Mouse (Mus musculus) adrenal gland, adult 8-10 months (tissue): ENCODE data around the gene Med6. TPM values are rescaled to one million over a fixed set of nuclear protein-coding genes. Genes with fewer than 3 reads are reported as not detected.

ENCODE experiments used
- DNase-seq: peaks from one replicate; pipeline ENCODE4 v3.0.0; 2022
- total RNA-seq, 4 experiments: library from RNA; stranded (reverse); gene quantifications; 2 replicates each; pipeline ENCODE4 v1.2.4; 2022

Gene Med6
- 10 to 100 TPM; 22.6 to 36.4 (median 30.0) TPM for total RNA-seq

GRCm38 (mm10) chr12:81594902-81595671 lies at the start of gene Med6:
Gene Med6, minus strand, starts transcription at chr12:81595008.
- DNase-seq: peak; percentile 93

DNA sequence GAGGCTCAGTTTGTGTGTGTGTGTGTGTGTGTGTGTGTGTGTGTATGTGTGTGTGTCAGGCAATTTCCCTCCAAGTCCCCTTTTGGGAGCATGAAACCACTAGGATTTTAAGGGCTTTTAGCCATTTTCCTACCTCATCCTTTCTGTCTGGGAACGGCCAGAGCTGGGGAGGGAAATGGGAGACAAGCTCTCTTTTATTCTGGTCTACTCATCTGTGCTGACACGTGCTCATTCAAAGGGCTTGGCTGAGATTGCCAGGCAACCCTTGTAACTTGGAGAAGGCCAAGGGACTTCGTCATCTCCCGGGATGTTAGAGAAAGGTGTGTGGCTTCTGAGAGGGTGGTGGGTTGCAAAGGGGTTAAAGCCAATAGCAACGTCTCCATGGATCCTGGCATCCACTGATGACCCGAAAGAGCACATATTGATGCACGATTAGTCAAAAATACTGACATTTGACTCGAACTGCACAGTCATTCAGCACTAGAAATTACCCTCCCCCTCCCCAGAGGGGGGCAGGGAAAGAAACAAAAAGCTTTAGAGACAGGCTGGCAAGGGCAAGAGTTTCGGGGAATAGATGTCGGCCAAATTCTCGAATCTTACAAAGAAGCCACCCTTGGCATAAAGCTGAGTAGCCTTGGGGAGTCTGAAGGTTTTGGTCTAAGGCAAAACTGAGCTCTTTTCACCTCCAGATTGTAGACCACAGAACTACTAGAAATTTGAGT lies 47.7 kb upstream of the Med6 start:
- DNase-seq: no peak

DNA sequence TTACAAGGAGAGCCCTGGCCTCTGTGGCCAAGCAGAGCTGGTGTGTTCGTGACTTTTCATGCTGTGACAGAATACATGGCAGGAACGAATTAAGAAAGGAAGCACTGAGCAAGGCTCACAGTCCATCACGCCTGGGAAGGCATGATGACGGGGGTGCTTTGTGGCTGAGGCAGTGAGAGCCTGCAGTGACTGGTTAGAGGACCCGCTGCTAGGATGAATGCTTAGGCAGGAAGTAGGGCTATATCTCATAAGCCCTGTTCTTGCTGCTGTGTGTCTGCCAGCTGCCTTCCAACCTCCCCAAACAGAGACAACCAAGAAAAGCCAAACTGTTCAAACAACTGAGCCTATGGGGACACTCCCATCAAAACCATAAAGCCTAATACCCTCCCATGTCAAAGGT lies 45.8 kb upstream of the Med6 start:
- no peak for DNase-seq

DNA sequence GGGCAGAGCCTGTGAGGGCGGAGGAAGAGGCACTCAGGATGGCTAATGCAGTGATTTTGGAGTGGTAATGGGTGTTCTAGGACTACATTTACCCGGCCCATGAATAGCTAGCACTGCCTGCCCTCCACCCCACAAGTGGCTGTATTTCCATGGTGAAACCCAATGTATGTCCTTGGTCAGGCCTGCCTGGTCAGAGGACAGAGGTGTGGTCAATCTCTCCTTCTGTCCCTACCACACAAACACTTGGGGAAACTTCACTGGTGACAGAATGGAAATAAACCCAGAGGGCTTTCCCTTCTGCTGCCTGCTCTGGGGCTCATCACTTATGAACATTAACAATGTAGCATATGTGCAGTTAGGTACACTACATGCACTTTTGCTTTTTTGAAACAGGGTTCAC lies 38.4 kb upstream of the Med6 start:
- no peak for DNase-seq

DNA sequence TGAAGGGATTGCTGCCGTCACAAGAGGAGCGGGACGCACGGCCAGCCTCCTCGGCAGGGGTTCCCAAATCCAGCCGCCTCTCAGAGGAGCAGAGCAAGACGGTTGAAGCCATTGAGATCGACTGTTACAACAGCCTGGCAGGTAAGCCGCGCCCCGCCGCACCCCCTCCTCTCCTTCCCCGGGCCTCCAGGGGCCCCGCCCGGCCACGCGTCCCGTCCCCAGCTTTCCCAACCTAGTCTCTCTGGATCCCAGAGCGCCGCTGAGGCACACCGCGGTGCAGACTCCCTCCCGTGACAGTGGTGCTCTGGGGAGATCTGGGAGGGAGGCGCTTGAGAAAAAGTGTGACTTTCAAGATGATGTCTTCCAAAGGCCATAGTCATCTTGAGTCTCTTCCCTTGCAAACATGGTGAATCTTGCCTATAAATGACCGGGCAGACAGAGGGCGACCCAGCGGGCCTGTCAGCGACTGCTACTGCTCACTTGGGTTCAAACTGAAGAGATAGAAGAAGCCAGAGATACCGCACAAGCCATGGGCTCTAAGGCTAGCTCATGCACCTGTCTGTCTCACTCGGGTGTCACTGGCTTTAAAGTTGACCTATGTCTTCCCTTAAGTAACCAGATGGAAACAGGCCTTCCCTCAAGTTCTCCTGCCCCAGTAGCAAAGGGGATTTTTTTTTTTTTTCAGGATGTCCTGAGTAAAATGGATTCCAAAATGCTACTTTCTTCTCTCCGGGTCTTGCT lies 37.0 kb upstream of the Med6 start:
- no peak for DNase-seq

GRCm38 (mm10) chr12:81630915-81631660 lies 36.3 kb upstream of the Med6 start, which contains the start of gene Ttc9:
Gene Ttc9, plus strand, starts transcription at chr12:81631249.
- no peak for DNase-seq

DNA sequence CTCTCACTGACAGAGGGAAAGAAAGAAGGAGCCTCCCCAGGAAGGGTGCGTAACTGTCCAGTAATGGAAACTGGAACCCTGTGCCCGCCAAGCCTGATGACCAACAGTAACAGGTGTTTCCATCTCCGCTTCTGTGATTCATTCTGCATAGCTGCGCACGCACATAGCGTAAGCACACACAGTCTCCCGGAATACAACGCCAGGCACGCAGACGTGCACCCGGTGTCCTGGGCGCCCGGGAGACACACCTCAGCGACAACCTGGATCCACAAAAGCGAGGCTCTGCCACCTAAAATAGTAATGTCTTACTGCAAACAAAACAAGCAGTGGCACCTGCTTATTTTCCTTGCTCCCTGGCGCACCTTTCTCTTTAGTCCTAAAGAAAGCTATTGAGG lies 35.7 kb upstream of the Med6 start:
- DNase-seq: no peak

DNA sequence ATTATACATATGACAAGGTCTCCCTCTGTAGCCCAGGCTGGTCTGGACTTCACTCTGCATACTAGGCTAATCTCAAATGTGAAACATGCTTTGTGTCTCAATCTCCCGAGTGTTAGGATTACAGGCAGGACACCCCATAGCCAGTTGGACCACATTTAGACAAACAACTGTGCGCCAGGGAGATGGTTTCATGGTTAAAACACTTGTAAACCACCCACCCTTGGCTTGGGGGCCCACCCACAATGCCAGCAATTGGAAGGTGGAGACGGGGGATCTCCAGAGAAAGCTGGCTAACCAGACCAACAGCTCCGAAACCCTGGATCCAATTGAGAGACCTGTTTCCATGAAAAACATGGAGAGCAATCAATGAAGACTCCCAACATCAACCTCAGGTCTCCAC lies 33.3 kb upstream of the Med6 start:
- no peak for DNase-seq

DNA sequence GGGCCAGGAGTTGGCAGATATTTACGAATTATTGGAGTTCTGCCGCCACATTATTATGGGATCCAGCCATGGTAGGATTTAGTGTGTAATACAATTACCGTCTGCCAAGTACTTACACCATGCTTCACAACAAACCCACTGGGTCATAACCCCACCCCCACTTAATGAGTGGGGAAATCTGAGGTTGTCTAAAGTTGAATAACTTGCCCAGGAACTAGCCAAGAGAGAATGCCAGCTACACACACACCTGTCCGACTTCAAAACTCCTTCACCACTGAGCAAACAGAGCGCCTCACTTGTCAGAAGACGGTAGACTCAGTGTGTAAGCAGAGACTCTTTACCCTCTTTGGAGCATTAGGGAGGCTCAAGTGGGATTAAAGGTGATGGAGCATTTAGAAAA lies 32.6 kb upstream of the Med6 start:
- no peak for DNase-seq

GRCm38 (mm10) chr12:81626226-81626861 lies 31.5 kb upstream of the Med6 start:
- no peak for DNase-seq

DNA sequence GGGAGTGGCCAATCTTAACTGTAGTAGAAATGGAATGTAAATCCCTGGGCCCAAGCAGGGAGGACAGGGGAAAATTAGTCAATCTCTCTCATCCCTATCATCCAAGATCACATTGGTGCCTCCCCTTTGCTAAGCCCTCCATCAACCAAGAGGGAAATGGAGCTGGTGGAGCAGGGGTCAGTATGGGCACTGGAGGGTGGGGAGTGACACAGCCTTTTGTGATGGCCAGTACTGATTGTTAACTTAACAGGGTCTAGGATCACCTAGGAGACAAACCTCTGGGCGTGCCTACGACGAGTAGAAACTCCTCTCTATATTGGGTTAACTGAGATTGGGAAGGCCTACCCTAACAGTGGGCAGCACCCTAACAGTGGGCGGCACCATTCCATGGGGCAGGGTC lies 28.6 kb upstream of the Med6 start:
- DNase-seq: no peak

DNA sequence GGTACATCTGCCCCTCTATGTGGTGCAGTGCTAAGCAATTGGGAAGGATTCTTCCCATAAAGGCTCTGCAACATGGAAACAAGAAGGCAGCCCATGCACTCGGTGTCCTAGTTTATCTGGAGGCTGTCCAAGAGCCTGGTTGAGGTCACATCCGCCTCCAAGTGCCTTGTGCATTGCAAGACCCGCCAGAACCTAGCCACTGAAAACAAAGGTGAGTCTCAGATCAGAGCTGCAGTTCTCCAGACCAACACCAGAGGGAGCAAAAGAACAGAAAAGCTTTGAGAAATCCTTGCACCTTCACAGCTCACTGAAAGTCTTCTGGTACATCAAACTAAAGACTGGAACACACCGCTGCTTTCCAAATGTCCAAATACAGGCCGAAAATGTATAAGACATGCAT lies 24.5 kb upstream of the Med6 start:
- DNase-seq: peak; percentile 42

GRCm38 (mm10) chr12:81616980-81617379 lies 22.2 kb upstream of the Med6 start:
- DNase-seq: no peak

DNA sequence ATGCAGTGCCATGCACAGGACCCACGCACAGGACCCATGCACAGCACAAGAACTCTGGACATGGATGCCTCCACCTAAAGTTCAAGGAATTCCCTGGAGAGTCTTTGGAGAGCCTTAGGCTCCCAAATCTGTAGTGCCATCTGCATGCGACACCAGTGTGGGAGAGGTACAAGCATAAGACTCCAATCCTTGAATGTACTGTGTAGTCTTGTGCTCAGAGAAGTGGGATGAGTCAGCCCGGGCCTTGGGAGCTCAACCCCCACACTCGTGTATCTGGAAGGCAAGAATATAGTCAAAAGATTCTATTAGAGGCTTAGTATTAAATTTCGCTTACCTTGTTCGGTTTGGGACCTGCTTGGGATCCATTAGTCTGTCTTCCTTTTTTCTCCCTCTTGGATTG lies 21.0 kb upstream of the Med6 start:
- DNase-seq: no peak

DNA sequence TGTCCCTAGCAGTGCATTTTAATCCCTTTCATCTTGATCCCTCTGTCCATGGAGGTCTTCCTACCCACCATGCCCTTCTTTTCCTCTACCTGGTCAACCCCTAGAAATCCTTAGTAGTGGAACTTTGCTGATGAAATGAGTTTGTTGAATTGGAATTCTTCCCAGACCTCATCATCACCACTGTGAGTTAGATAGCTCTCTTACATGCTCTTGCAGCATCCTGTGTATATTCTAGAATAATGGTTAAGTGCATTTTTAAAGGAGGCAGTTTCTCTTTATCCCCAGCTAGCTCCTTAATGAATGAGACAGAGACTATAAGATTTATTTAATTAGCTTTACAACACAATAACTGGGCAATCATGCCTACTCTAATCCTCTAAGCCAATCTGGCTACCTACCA lies 14.6 kb upstream of the Med6 start:
- DNase-seq: no peak

- no peak for DNase-seq
Observed at GRCm38 (mm10) chr12:81604995-81605784, 10.4 kb upstream of the Med6 start.

- DNase-seq: no peak
Observed at GRCm38 (mm10) chr12:81596547-81597262, 1.9 kb upstream of the Med6 start.

- DNase-seq: no peak
Observed at GRCm38 (mm10) chr12:81568374-81568773, 26.4 kb downstream of the Med6 start, which contains the start of gene Adam21. Gene Adam21, minus strand, starts transcription at chr12:81568474.

DNA sequence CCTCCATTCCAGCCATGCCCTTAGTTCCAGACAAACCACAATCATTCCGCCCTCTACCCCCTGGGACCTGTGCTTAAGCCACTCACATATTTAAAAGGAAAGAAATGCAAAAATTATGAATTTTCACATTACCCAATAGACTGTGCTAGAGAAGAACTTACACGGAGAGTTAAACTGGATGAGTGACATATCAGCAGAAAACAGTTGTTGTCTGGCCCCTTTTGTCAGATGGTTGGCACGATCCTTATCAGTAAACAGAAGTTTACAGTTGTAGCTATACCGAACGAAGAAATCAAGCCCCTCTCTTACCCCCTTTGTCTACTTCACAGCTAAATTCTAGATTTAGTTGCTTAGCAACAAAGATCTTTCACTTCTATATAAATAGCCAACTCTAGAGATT lies 26.9 kb downstream of the Med6 start:
- DNase-seq: no peak

DNA sequence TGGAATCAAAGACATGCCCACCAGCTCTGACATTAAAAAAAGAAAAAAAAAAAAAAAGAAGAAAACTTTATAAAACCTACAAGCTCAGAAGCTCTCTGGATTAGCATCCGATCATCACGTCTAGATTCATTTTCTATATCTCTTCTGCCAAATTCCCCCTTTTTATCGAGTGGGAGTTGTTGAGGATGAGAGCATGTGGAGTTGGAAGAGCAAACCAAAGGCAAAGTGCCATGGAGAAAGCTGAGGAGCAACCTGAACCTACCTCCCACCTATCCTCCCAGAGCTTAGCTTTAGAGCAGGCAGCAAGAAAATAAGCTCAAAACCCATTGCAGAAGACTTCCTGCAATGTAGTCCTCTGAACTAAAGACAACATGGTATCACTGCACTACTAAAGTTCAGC lies 30.6 kb downstream of the Med6 start:
- DNase-seq: no peak

DNA sequence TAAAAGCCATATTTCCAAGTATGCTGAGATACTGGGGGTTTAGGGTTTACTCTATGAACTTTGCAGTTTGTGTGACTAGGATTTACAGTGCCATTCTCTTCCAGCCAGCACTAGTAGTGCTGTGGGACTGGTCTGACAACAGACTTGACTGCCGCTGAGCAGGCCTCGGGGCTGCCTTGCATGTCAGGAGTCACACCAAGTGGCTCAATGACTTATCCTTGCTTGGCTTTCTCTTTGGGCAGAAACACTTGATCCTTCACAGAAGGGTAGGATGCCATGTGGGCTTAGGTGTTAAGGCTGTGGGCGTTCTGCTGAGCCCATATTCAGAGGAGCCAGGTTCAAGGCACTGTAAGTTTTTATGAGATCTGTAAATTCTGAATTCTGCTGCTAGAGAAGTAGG lies 45.5 kb downstream of the Med6 start:
- no peak for DNase-seq
